ENCODE assay signal across 26 mouse cellular contexts in the genomic region with DNA sequence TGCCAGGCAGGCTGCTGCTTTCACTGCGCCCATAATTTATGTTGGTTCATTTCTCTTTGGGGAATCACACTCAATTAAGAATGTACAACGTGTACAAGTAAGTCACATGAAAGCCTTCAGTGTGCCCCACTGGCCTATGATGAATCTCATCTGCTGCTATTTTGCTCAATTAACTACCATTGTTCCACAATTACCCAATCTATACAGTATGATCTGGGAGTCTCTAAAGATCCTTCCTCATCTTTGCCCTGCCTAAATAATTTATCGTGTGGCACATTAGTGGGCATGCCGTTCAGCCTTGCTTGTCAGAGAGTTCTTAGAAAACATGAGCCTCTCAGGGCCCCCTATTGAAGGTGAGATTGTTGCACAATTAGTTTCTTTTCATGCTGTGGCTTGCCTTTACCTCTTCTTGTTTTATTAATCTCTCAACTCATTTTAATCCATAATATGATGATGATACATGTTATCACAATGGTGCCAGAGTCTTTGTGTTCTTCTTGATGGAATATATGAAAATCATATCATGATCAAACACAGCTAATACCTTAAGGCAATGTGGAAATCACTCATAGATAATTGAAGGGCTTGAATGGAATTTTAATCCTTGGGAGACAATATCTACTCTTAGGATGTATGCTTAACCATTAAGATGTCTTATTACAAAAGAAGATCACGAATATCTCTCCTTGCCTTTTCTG.
A peak's percentile ranks its signal among the peaks of the same experiment; 100 is the strongest.
DNase-seq lines count a peak whose midpoint lies in the region; ATAC-seq lines count a peak whose summit lies in the region.
"Had no signal": no experiment of that assay in that cellular context is flagged by ENCODE, and none has a peak within 500 bp of the region (broad histone marks: within the 10 kb centered on the region; RNA-seq: fewer than 3 reads in every experiment).

No protein-coding gene starts in this region.

- no peak overlapping the region for H3K4me3 ChIP-seq in forebrain, embryonic 14.5 days (ENCODE audit: low read depth, low read length)
- H3K4me3 ChIP-seq in forebrain, embryonic 15.5 days, result no peak overlapping the region
- H3K4me3 ChIP-seq in neural tube, embryonic 11.5 days (ENCODE audit: low read depth, low read length), result no peak overlapping the region
- no peak overlapping the region for H3K4me3 ChIP-seq in midbrain, embryonic 16.5 days (ENCODE audit: low read depth, low read length)
- H3K4me3 ChIP-seq: embryonic facial prominence, embryonic 12.5 days; erythroblast, embryonic 14.5 days; left cerebral cortex, adult 2 months; liver, embryonic 13.5 days; megakaryocyte, embryonic 14.5 days; stomach, embryonic 15.5 days had no signal

- no peak overlapping the region for H3K4me2 ChIP-seq in forebrain, embryonic 14.5 days (ENCODE audit: low read length)
- H3K4me2 ChIP-seq in forebrain, embryonic 15.5 days (replicated peaks), result no peak overlapping the region
- no peak overlapping the region for H3K4me2 ChIP-seq in neural tube, embryonic 11.5 days (ENCODE audit: low read depth)
- H3K4me2 ChIP-seq in midbrain, embryonic 16.5 days (ENCODE audit: low read length), result no peak overlapping the region
- H3K4me2 ChIP-seq: embryonic facial prominence, embryonic 12.5 days; liver, embryonic 13.5 days; stomach, embryonic 15.5 days had no signal

- no peak overlapping the region for H3K27ac ChIP-seq in forebrain, embryonic 14.5 days (ENCODE audit: low read depth, low read length)
- no peak overlapping the region for H3K27ac ChIP-seq in forebrain, embryonic 15.5 days (replicated peaks)
- no peak overlapping the region for H3K27ac ChIP-seq in neural tube, embryonic 11.5 days (ENCODE audit: low read depth, low read length)
- H3K27ac ChIP-seq in midbrain, embryonic 16.5 days (ENCODE audit: low read length), result no peak overlapping the region
- H3K27ac ChIP-seq: embryonic facial prominence, embryonic 12.5 days; kidney, postnatal 0 days; left cerebral cortex, adult 2 months; liver, embryonic 13.5 days; stomach, embryonic 15.5 days had no signal

- no peak overlapping the region for H3K9ac ChIP-seq in forebrain, embryonic 14.5 days (ENCODE audit: low read length)
- H3K9ac ChIP-seq in forebrain, embryonic 15.5 days (replicated peaks), result no peak overlapping the region
- no peak overlapping the region for H3K9ac ChIP-seq in neural tube, embryonic 11.5 days (ENCODE audit: low read length)
- H3K9ac ChIP-seq in midbrain, embryonic 16.5 days (ENCODE audit: low read depth, low read length), result no peak overlapping the region
- H3K9ac ChIP-seq: embryonic facial prominence, embryonic 12.5 days; liver, embryonic 13.5 days; stomach, embryonic 15.5 days had no signal

- ATAC-seq in forebrain, embryonic 14.5 days, result no peak
- no peak for ATAC-seq in forebrain, embryonic 15.5 days (replicated peaks)
- peak; percentile 65 for ATAC-seq in neural tube, embryonic 11.5 days (ENCODE audit: insufficient read depth, low FRiP score, low TSS enrichment)
- peak; percentile 36 for ATAC-seq in midbrain, embryonic 16.5 days
- ATAC-seq: forebrain, embryonic 16.5 days had no signal

- no peaks in the 10 kb centered on the region for H3K27me3 ChIP-seq in forebrain, embryonic 14.5 days (replicated peaks; ENCODE audit: control insufficient read depth, insufficient read depth, low read length)
- no peaks in the 10 kb centered on the region for H3K27me3 ChIP-seq in forebrain, embryonic 15.5 days
- no peaks in the 10 kb centered on the region for H3K27me3 ChIP-seq in neural tube, embryonic 11.5 days (ENCODE audit: control insufficient read depth, insufficient read depth, low read length)
- no peaks in the 10 kb centered on the region for H3K27me3 ChIP-seq in midbrain, embryonic 16.5 days (ENCODE audit: control insufficient read depth, insufficient read depth, low read depth, low read length)
- H3K27me3 ChIP-seq: embryonic facial prominence, embryonic 12.5 days; liver, embryonic 13.5 days; megakaryocyte, embryonic 14.5 days; stomach, embryonic 15.5 days had no signal

- 0 out of 2 replicates have a peak, but pooled peaks cover 2% of the 10 kb centered on the region for H3K4me1 ChIP-seq in forebrain, embryonic 14.5 days (ENCODE audit: control insufficient read depth, insufficient read depth, low read length)
- no peaks in the 10 kb centered on the region for H3K4me1 ChIP-seq in forebrain, embryonic 15.5 days
- no peaks in the 10 kb centered on the region for H3K4me1 ChIP-seq in neural tube, embryonic 11.5 days (ENCODE audit: control insufficient read depth, insufficient read depth, low read length)
- H3K4me1 ChIP-seq in midbrain, embryonic 16.5 days (ENCODE audit: control insufficient read depth, insufficient read depth, low read length), result no peaks in the 10 kb centered on the region
- H3K4me1 ChIP-seq: embryonic facial prominence, embryonic 12.5 days; megakaryocyte, embryonic 14.5 days; stomach, embryonic 15.5 days had no signal

- DNase-seq in forebrain, embryonic 14.5 days (ENCODE audit: low spot score), result peak; percentile 21
- no peak for DNase-seq in neural tube, embryonic 11.5 days (ENCODE audit: low spot score)
- DNase-seq in neural tube, embryonic 10.5 days (ENCODE audit: extremely low spot score, low spot score), result no peak
- DNase-seq in retina, postnatal 1 day, result peak; percentile 39
- DNase-seq in right cerebral cortex, postnatal 36 days (ENCODE audit: low spot score in 2 of 2), result no peak
- DNase-seq in lung, postnatal 14 days, result no peak
- DNase-seq: adrenal gland, postnatal 10 days; cerebellum, adult 9-11 months; gastrocnemius, postnatal 25 days; heart, postnatal 36 days; kidney, adult 2 months; layer of hippocampus, adult 9-11 months; liver, embryonic 13.5 days; lung, adult 2 months; right cerebral cortex, adult 18-20 months; thymus, adult 18-20 months; thymus, postnatal 36 days had no signal

- 41% methylated on average over 5 of the region's 5 CpGs for WGBS in forebrain, embryonic 14.5 days
- WGBS in forebrain, embryonic 15.5 days, result 41% methylated on average over 5 of the region's 5 CpGs
- WGBS in neural tube, embryonic 11.5 days, result 64% methylated on average over 5 of the region's 5 CpGs
- WGBS in midbrain, embryonic 16.5 days, result 49% methylated on average over 5 of the region's 5 CpGs

- H3K36me3 ChIP-seq in forebrain, embryonic 14.5 days (ENCODE audit: control insufficient read depth, insufficient read depth, low read length), result no peaks in the 10 kb centered on the region
- H3K36me3 ChIP-seq in forebrain, embryonic 15.5 days, result no peaks in the 10 kb centered on the region
- H3K36me3 ChIP-seq in neural tube, embryonic 11.5 days (ENCODE audit: control insufficient read depth, insufficient read depth, low read length), result no peaks in the 10 kb centered on the region
- no peaks in the 10 kb centered on the region for H3K36me3 ChIP-seq in midbrain, embryonic 16.5 days (ENCODE audit: control insufficient read depth, insufficient read depth, low read length)
- H3K36me3 ChIP-seq: embryonic facial prominence, embryonic 12.5 days; liver, embryonic 13.5 days; stomach, embryonic 15.5 days had no signal

- no peaks in the 10 kb centered on the region for H3K9me3 ChIP-seq in forebrain, embryonic 14.5 days (replicated peaks; ENCODE audit: control insufficient read depth, low read length)
- no peaks in the 10 kb centered on the region for H3K9me3 ChIP-seq in forebrain, embryonic 15.5 days
- H3K9me3 ChIP-seq in neural tube, embryonic 11.5 days (ENCODE audit: control insufficient read depth, low read length), result no peaks in the 10 kb centered on the region
- H3K9me3 ChIP-seq in midbrain, embryonic 16.5 days (replicated peaks; ENCODE audit: control insufficient read depth, low read length, poor library complexity, severe bottlenecking), result no peaks in the 10 kb centered on the region
- H3K9me3 ChIP-seq: embryonic facial prominence, embryonic 12.5 days; liver, embryonic 13.5 days; megakaryocyte, embryonic 14.5 days; stomach, embryonic 15.5 days had no signal

Comparison
In these comparisons a context has a peak if more than half of its experiments do, and no peak if none do; other contexts are left out.
1. ATAC-seq: peak in neural tube, embryonic 11.5 days (single experiment) and midbrain, embryonic 16.5 days (single experiment); none in forebrain, embryonic 14.5 days (single experiment) and forebrain, embryonic 15.5 days (single experiment).
2. DNase-seq: peak in forebrain, embryonic 14.5 days (single experiment) and retina, postnatal 1 day (single experiment); none in neural tube, embryonic 11.5 days (single experiment), neural tube, embryonic 10.5 days (single experiment), right cerebral cortex, postnatal 36 days (0 of 2) and lung, postnatal 14 days (single experiment).